Mouse (Mus musculus) spleen, postnatal 4 days (tissue): Measurements from ENCODE around the gene Tsen34.
A peak's percentile ranks its signal among the peaks of the same experiment; 100 is the strongest.

ENCODE experiments used
- DNase-seq, 2 experiments: peaks; one replicate each; pipeline ENCODE4 v3.0.0; 2022; ENCODE audit warnings: low spot score in 2 of 2

Gene Tsen34

GRCm38 (mm10) chr7:3692382-3692986 lies at the start of gene Tsen34:
Gene Tsen34, plus strand, starts transcription at chr7:3692863.
- DNase-seq = no peak

DNA sequence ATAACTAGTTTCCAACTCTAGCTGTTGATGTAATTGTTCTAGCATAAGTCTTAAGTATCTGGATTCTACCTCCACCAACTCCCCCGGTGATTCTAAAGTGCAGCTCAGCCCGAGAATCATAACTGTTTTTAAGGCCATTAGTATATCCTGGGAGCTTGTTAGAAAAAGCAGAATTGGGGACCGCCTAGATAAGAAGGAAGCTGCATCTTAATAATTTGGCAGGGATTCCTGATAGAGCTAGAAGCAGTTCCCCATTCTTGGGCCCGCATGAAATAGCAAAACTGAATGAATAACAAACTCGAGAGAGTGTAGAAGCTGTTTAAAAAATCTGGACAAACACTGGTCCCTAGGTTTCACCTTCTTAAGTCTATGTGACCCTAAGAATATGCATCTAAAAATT lies 49.3 kb upstream of the Tsen34 start:
- DNase-seq = no peak

- DNase-seq = no peak
Observed at GRCm38 (mm10) chr7:3643843-3644242, 48.8 kb upstream of the Tsen34 start.

GRCm38 (mm10) chr7:3644348-3644671 lies 48.4 kb upstream of the Tsen34 start:
- peak; percentile 93 to 94 for DNase-seq

GRCm38 (mm10) chr7:3644672-3645487 lies 47.8 kb upstream of the Tsen34 start, which contains the start of gene Cnot3:
Gene Cnot3, plus strand, starts transcription at chr7:3645268.
- DNase-seq = peak; percentile 96 to 98

DNA sequence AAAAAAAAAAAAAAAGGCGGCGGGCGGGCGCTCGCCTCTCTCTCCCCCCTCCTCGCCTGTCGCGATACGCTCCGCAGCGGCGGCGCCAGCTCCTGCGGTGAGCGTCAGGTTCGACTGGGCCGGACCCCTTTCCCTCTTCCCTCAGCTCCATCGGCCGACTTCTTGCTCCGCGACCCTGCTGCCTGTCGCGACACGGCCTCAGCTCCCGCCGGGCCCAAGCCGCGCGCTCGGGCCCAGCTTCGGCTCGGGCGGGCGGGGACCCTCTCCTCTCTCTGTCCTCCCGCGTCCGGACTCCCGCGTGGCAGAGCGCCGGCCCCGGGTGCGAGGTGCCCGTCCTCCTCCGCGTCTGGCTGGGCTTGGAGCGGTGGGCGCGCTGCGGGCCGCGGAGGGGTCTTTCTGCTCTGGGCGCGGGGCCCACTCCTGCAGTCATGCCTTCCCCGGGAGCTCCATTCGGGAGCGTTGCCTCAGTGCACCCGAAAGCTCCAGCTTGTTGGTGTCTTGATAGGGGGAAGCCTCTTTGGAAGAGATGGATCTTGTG lies 47.1 kb upstream of the Tsen34 start:
- DNase-seq = no peak

GRCm38 (mm10) chr7:3646188-3646587 lies 46.5 kb upstream of the Tsen34 start:
- no peak for DNase-seq

DNA sequence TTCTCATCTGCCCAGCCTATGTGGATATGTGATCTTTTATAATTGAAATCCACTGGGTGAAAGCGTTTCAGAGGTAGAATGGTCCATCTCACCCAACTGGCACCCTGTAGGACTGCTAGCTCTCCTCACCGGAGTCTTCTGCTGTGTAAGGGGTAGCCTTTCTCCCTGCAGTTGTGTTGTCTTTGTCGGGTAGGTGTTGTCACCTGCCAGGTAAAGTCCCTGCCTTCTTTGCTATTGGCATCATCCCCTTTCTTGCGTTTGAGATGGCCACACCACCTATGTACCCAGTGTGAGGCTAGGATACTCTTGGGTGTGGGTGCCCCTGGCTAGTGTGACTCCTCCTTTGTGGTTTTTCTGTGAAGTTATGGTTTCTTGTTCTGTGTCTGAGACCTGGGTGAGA lies 46.0 kb upstream of the Tsen34 start:
- no peak for DNase-seq

DNA sequence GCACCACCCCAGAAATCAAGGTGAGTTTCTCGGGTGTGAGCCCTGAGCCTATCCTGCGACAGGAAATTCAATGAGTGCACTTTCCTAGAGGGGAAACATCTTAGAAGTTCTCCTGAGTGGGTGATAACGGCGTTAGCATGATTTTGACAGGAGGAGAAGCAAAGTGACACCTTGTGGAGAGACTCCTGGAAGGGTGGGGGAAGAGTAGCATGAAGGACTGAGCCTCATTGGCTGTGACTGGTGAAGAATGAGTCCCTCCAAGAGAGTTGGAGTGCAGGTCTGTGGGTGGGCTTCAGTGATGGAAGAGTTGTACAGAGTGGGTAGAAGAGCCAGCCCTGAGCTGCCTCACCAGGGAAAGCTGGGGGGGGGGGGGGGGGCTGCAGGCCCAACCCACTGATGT lies 35.7 kb upstream of the Tsen34 start:
- no peak for DNase-seq

- DNase-seq = no peak
Observed at GRCm38 (mm10) chr7:3658578-3658977, 34.1 kb upstream of the Tsen34 start.

DNA sequence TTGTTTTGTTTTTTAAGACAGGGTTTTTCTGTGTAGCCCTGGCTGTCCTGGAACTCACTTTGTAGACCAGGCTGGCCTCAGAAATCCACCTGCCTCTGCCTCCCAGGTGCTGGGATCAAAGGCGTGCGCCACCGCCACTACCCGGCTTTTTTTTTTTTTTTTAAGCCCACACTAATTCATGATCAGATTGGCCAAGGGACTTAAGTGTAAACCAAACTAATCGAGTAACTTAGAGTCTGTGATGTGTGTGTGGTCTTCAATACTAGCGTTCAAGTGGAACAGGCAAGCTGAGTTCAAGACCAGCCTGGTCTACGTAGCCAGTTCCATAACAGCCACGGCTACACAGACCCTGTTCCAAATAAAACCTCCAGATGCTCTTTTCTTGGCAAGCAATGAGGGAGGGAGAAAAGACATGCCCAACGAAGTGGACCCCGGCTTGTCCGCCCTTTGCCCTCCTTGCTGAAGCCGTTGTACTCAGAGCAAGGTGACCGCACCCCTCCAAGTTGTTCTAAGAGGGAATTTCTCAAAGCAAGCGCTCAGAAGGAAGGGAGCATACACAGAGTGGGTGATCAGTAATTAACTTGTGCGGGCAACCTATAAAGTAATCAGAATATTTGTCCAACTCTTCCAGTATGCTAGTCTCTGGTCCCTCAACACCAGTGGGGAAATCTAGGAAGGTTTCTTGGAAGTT lies 28.0 kb upstream of the Tsen34 start:
- DNase-seq = no peak

- DNase-seq = peak; percentile 93
Observed at GRCm38 (mm10) chr7:3665215-3666114, 27.2 kb upstream of the Tsen34 start, which contains the start of gene Leng1. Gene Leng1, minus strand, starts transcription at chr7:3665840.

DNA sequence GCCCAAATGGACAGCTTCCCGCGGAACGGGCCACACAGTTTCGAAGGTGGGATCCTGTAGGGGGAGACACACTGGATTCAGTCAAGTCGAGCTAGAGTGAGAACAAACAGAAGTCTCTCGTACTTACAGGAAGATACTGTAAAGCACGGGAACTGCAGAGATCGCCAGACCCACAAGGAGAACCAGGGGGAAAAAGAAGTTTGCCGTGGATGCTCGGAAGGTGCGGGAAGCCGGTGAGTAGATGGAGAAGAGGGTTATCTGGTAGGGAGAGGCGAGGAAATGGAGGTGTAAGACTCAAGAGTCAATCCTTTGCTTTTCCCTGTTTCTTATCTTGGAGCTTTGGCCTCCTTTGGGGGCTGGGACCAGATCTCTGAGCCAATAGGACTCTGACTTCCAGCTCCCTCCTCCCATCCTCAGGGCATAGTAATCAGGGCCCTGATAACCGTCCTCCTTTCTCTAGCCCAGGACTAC lies 25.7 kb upstream of the Tsen34 start:
- no peak for DNase-seq

DNA sequence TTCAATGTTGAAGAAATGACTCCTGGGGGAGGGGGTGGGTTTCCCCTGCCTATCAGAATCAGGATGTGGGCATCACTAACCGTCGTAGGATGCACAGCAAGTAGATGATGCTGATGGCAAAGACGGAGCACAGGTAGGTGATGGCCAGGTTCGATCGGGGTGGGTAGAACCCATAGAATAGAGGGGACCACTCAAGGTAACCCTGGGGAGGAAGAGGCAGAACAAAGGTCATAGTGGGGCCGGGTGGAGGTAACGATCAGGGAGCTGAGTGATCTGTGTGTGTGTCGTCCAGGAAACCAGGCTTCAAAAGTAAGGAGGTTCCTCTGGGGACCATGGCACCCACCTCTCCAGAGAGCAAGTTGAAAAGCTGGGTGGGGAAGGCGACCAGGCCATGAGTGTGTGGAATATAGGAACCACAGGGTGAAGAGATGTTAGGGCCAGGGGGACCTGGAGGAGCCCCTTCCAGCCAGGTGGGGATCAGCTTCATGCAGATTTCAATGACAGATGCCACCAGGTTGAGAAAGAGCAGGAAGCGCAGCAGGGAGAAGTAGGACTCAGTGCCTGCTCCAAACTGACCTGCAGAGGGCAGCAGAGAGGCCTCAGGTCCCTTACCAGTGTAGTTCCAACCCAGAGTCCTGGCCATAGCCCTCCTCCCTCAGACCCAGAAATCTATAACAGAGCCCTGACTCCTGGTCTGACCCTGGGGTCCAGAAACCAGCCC lies 18.0 kb upstream of the Tsen34 start:
- DNase-seq = peak; percentile 79 to 94

- no peak for DNase-seq
Observed at GRCm38 (mm10) chr7:3675228-3675548, 17.5 kb upstream of the Tsen34 start.

GRCm38 (mm10) chr7:3676371-3676770 lies 16.3 kb upstream of the Tsen34 start:
- no peak for DNase-seq

DNA sequence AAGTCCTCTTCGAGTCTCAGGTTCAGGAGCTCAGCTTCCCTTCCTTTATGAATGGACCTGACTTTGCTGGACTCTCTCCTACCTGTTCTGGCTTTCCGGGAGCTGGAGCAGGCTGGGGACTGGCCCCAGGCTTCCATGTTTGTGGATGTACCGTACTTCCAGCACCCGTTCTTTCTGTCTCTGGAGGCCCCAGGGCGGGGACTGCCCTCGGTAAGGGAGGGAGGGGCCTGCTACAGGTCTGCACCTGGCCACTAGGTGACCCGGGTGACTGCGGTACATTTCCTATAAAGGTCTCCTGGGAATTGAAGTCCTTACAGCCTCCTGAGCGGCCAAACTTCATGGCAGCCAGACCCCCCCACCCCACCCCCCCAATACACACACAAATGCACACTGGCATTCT lies 15.3 kb upstream of the Tsen34 start, which contains the start of gene Tmc4:
Tmc4 (minus strand) TSS at position 212 of the 400 bp plus-strand sequence.
- no peak for DNase-seq

GRCm38 (mm10) chr7:3683908-3684550 lies 8.6 kb upstream of the Tsen34 start:
- no peak for DNase-seq

DNA sequence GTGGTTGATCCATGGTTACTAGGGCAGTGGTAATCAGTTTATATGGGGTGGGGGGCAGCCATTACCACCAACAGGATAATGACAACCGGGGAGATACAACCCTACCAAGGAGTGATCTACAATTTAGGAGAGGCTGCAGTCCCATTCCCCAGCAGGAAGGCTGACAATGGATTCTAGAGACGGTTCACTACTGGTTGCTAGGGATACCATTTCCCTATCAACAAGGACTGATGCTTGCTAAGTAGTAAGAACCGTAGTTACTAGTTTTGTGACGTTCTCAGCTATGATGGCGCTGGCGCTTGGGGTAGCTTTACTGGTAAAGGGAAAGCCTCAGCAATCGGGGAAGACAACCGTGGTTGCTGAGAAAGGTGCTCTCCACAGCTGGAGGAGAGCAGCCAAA lies 8.0 kb upstream of the Tsen34 start:
- no peak for DNase-seq
